22 mouse cellular contexts compared by ENCODE assay signal in the genomic region with DNA sequence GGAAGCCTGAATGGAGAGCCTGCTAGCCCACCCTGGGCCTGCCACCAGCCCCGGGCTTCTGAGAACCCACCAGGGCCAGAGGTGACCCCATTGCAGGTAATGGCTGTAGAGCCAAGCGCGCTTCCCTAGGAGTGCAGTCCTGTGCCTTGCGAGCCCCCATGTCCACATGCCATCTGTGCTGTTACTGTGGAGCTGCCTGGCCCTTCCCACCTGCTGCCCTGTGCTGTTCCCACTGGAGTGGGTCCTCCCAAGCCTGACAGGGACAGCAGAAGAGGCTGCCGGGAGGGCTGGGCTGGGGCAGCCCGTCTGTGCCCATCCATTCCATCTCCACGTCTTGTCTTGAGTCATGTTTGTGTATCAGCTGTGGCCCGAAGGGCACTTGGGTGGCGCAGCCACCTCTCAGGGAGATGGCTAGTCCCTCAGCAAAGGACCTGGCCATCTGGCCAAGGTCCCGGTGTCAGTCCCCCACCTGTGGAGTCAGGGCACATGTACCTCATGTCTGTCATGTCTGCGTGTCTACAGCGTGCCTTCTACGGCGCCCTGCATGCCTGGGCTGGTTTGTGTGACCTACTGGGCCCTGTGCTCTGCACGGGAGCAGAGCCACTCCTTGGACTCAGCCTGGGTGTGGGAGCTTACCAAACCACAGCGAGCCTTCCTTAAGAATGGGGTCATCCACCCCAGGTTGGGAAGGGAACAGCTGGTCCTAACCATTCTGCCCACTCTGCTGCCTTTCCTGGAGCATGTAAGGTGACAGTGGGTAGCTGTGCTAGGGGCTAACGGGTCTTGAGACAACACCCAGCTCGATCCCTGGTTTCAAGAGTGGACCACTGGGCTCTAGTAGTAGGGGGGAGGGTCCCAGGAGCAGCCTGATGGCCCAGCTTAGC. TPM values are rescaled to one million over a fixed set of nuclear protein-coding genes. Genes with fewer than 3 reads are reported as not detected.
DNase-seq lines count a peak whose midpoint lies in the region; ATAC-seq and TF ChIP-seq lines count a peak whose summit lies in the region.
"Had no signal": no experiment of that assay in that cellular context is flagged by ENCODE, and none has a peak within 500 bp of the region (broad histone marks: within the 10 kb centered on the region; RNA-seq: fewer than 3 reads in every experiment).

No protein-coding gene starts in this region.

- peak overlapping the region; percentile 28; the same call in 1 of the 2 replicates for H3K27ac ChIP-seq in liver, adult 2 months (replicated peaks; ENCODE audit: insufficient read depth, low read depth, low read length)
- H3K27ac ChIP-seq in liver, embryonic 12.5 days, result no peak overlapping the region
- no peak overlapping the region for H3K27ac ChIP-seq in midbrain, embryonic 16.5 days (ENCODE audit: low read length)
- H3K27ac ChIP-seq: embryonic facial prominence, embryonic 12.5 days; forebrain, embryonic 12.5 days; heart, embryonic 15.5 days; hindbrain, embryonic 15.5 days; limb, embryonic 13.5 days; liver, embryonic 14.5 days; midbrain, embryonic 12.5 days had no signal

- H3K4me2 ChIP-seq in liver, embryonic 12.5 days, result no peak overlapping the region
- no peak overlapping the region for H3K4me2 ChIP-seq in midbrain, embryonic 16.5 days (ENCODE audit: low read length)
- H3K4me2 ChIP-seq: embryonic facial prominence, embryonic 12.5 days; forebrain, embryonic 12.5 days; heart, embryonic 15.5 days; hindbrain, embryonic 15.5 days; limb, embryonic 13.5 days; lung, embryonic 14.5 days; midbrain, embryonic 12.5 days had no signal

- H3K27me3 ChIP-seq in liver, adult 2 months (ENCODE audit: control insufficient read depth, insufficient read depth, low read length), result no peaks in the 10 kb centered on the region
- peaks cover 14% of the 10 kb centered on the region for H3K27me3 ChIP-seq in liver, embryonic 12.5 days (replicated peaks)
- H3K27me3 ChIP-seq in midbrain, embryonic 16.5 days (ENCODE audit: control insufficient read depth, insufficient read depth, low read depth, low read length), result no peaks in the 10 kb centered on the region
- H3K27me3 ChIP-seq: forebrain, embryonic 12.5 days; hindbrain, embryonic 15.5 days had no signal

- H3K4me3 ChIP-seq in liver, adult 2 months (ENCODE audit: insufficient read depth, low read depth, low read length), result no peak overlapping the region
- H3K4me3 ChIP-seq in liver, embryonic 12.5 days, result no peak overlapping the region
- H3K4me3 ChIP-seq in midbrain, embryonic 16.5 days (ENCODE audit: low read depth, low read length), result no peak overlapping the region
- H3K4me3 ChIP-seq: embryonic facial prominence, embryonic 12.5 days; forebrain, embryonic 12.5 days; heart, embryonic 15.5 days; hindbrain, embryonic 15.5 days; limb, embryonic 13.5 days; midbrain, embryonic 12.5 days had no signal

- no peak overlapping the region for H3K9ac ChIP-seq in liver, adult 2 months (ENCODE audit: low read depth, low read length)
- H3K9ac ChIP-seq in liver, embryonic 12.5 days, result no peak overlapping the region
- H3K9ac ChIP-seq in midbrain, embryonic 16.5 days (ENCODE audit: low read depth, low read length), result no peak overlapping the region
- H3K9ac ChIP-seq: embryonic facial prominence, embryonic 12.5 days; forebrain, embryonic 12.5 days; heart, embryonic 15.5 days; hindbrain, embryonic 15.5 days; limb, embryonic 13.5 days; liver, embryonic 14.5 days; lung, embryonic 14.5 days; midbrain, embryonic 12.5 days had no signal

- no peaks in the 10 kb centered on the region for H3K79me2 ChIP-seq in liver, adult 2 months (ENCODE audit: control insufficient read depth, insufficient read depth, low read length)

- H3K36me3 ChIP-seq in liver, adult 2 months (ENCODE audit: control insufficient read depth, insufficient read depth, low read length), result no peaks in the 10 kb centered on the region
- 0 out of 2 replicates have a peak, but pooled peaks cover 4% of the 10 kb centered on the region for H3K36me3 ChIP-seq in liver, embryonic 12.5 days
- peaks cover 7% of the 10 kb centered on the region; the same call in 1 of the 2 replicates for H3K36me3 ChIP-seq in midbrain, embryonic 16.5 days (ENCODE audit: control insufficient read depth, insufficient read depth, low read length)
- H3K36me3 ChIP-seq: forebrain, embryonic 12.5 days; heart, embryonic 15.5 days; midbrain, embryonic 12.5 days had no signal

- no peaks in the 10 kb centered on the region for H3K9me3 ChIP-seq in liver, embryonic 12.5 days (replicated peaks)
- H3K9me3 ChIP-seq in midbrain, embryonic 16.5 days (replicated peaks; ENCODE audit: control insufficient read depth, low read length, poor library complexity, severe bottlenecking), result no peaks in the 10 kb centered on the region
- H3K9me3 ChIP-seq: embryonic facial prominence, embryonic 12.5 days; forebrain, embryonic 12.5 days; heart, embryonic 15.5 days; hindbrain, embryonic 15.5 days; limb, embryonic 13.5 days; midbrain, embryonic 12.5 days had no signal

- no peak for TF ChIP-seq CTCF in liver, adult 2 months (IDR thresholded peaks at IDR 0.05; ENCODE audit: low read depth, low read length)

- 91% methylated on average over 18 of the region's 18 CpGs for WGBS in liver, adult 2 months
- WGBS in liver, embryonic 12.5 days (ENCODE audit: insufficient replicate concordance), result 77% methylated on average over 18 of the region's 18 CpGs
- WGBS in midbrain, embryonic 16.5 days, result 89% methylated on average over 18 of the region's 18 CpGs

- DNase-seq in liver, adult 2 months (ENCODE audit: extremely low read depth, low read depth, low spot score), result no peak
- peak; percentile 58 to 59 for DNase-seq in cerebellum, adult 18-20 months
- peak; percentile 70 for DNase-seq in cerebellum, adult 9-10 months
- DNase-seq in urinary bladder, postnatal 36 days (ENCODE audit: low spot score in 2 of 2), result peak; percentile 47 to 65
- DNase-seq in kidney, postnatal 36 days, result no peak
- DNase-seq: adrenal gland, adult 2 months; heart, postnatal 36 days; kidney, adult 8-10 months; kidney, postnatal 10 days; lung, embryonic 14.5 days; right cerebral cortex, postnatal 14 days; thymus, postnatal 14 days had no signal

- no peak for ATAC-seq in liver, embryonic 12.5 days
- no peak for ATAC-seq in midbrain, embryonic 16.5 days

- TF ChIP-seq POLR2A in liver, adult 2 months (IDR thresholded peaks at IDR 0.05; ENCODE audit: extremely low read depth, insufficient read depth, low read length), result no peak

- H3K4me1 ChIP-seq in liver, adult 2 months (ENCODE audit: control insufficient read depth, insufficient read depth, low read length), result peaks cover 26% of the 10 kb centered on the region
- H3K4me1 ChIP-seq in liver, embryonic 12.5 days, result no peaks in the 10 kb centered on the region
- H3K4me1 ChIP-seq in midbrain, embryonic 16.5 days (ENCODE audit: control insufficient read depth, insufficient read depth, low read length), result no peaks in the 10 kb centered on the region
- H3K4me1 ChIP-seq: embryonic facial prominence, embryonic 12.5 days; hindbrain, embryonic 15.5 days; limb, embryonic 13.5 days had no signal

RNA-seq across cellular contexts. Expression of a gene that starts 41.3 kb away (rescaled TPM):
- total RNA-seq in liver, adult 2 months (2014; rRNA removed), result 1.0 and 1.2 TPM in 2 replicates
- 2.0 and 2.6 TPM in 2 replicates for polyA plus RNA-seq in liver, adult 2 months (2012; rRNA removed)
- polyA plus RNA-seq in liver, embryonic 12.5 days (2016; fragmentation: Nextera tagmentation; extraction: Ambion mirVana), result 0.37 and 0.49 TPM in 2 replicates
- polyA plus RNA-seq in midbrain, embryonic 16.5 days (2015; fragmentation: Nextera tagmentation; extraction: Ambion mirVana), result 42.3 and 46.5 TPM in 2 replicates
- polyA plus RNA-seq: C2C12 had no signal

Comparison
In these comparisons a context has a peak if more than half of its experiments do, and no peak if none do; other contexts are left out.
1. DNase-seq: peak in cerebellum, adult 18-20 months (2 of 2), cerebellum, adult 9-10 months (single experiment) and urinary bladder, postnatal 36 days (2 of 2); none in liver, adult 2 months (single experiment) and kidney, postnatal 36 days (0 of 2).
2. RNA of a gene that starts 41.3 kb away (polyA plus RNA-seq): 42.3 to 46.5 TPM in midbrain, embryonic 16.5 days; 2.0 to 2.6 TPM in liver, adult 2 months and 0.37 to 0.49 TPM in liver, embryonic 12.5 days; every median in the first group is over 10 times any median in the second.